Mouse (Mus musculus): ENCODE measurements around the gene Msh6.
A peak's percentile ranks its signal among the peaks of the same experiment; 100 is the strongest.
"Not testable (repeated sequence)": the region's sequence is repeated elsewhere in the genome, so short reads cannot be mapped to it uniquely, and the experiment has no call there.

Gene Msh6

DNA sequence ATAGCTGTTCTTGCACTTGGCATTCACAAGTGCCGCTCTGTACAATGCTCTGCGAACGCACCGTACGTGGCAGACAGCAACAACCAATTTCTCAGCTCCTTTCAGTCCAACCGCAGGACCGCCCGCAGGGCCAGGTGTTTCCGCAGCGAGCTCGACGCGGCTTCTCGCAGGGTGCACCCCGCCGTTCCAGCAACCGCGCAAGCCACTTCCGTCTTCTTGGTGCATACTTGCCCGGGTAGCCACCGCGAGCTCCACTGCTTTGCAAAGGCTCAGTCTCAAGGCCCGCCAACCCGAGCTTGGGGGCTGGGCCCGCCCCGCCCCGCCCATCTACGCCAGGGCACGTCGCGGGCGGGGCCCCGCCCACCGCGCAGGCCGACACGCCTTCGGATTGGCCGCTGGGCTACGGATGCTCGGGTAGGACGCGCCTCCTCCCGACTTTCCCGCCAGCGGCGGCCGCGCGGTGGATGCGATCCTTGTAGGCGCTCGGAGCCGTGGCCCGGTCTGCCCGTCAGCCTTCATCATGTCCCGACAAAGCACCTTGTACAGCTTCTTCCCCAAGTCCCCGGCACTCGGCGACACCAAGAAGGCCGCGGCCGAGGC lies at the start of gene Msh6:
Msh6 (plus strand) TSS at position 434 of the 600 bp plus-strand sequence.
- DNase-seq (ENCODE audit: extremely low read depth, low read depth) = peak; percentile 92

GRCm38 (mm10) chr17:87934326-87934725 lies 40.5 kb upstream of the Msh6 start:
- no peak for DNase-seq (ENCODE audit: extremely low read depth, low read depth)

- DNase-seq (ENCODE audit: extremely low read depth, low read depth) = no peak
Measured at GRCm38 (mm10) chr17:87934736-87935135, 40.1 kb upstream of the Msh6 start.

DNA sequence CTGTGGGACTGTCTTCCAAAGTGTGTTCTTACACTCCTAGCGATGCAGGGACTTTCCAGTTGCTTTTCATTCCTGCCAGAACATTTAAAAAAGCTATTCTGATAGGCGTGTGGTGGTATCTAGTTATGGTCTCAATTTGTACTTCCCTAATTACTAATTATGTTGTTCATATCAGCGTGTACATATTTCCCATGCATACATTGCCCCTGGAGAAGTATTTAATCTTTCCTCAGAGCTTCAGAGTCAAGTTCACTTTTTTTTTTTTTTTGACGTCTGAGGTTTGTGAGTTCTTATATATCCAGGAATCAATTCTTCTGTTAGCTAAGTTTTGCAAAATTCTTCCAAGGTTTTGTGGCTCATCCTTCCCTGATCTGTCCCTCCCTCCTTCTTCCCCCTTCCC lies 38.7 kb upstream of the Msh6 start:
- peak; percentile 39 for DNase-seq (ENCODE audit: extremely low read depth, low read depth)

- peak; percentile 54 for DNase-seq (ENCODE audit: extremely low read depth, low read depth)
Measured at GRCm38 (mm10) chr17:87948965-87949584, 25.8 kb upstream of the Msh6 start.

GRCm38 (mm10) chr17:87954618-87955124 lies 20.2 kb upstream of the Msh6 start:
- DNase-seq (ENCODE audit: extremely low read depth, low read depth) = not testable (repeated sequence)

GRCm38 (mm10) chr17:87957096-87957840 lies 17.6 kb upstream of the Msh6 start:
- no peak for DNase-seq (ENCODE audit: extremely low read depth, low read depth)

GRCm38 (mm10) chr17:87958283-87958682 lies 16.6 kb upstream of the Msh6 start:
- no peak for DNase-seq (ENCODE audit: extremely low read depth, low read depth)

DNA sequence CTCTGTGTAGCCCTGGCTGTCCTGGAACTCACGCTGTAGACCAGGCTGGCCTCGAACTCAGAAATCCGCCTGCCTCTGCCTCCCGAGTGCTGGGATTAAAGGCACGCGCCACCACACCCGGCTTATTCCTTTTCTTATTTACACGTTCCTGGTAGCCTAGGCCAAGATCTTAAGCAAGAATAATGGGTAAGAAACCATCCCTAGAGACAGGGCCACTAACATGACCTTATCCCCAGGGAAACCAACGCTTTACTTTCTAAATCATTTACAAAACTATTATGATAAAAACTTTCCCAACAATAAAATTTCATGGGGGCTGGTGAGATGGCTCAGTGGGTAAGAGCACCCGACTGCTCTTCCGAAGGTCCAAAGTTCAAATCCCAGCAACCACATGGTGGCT lies 15.5 kb upstream of the Msh6 start:
- DNase-seq (ENCODE audit: extremely low read depth, low read depth) = not testable (repeated sequence)

DNA sequence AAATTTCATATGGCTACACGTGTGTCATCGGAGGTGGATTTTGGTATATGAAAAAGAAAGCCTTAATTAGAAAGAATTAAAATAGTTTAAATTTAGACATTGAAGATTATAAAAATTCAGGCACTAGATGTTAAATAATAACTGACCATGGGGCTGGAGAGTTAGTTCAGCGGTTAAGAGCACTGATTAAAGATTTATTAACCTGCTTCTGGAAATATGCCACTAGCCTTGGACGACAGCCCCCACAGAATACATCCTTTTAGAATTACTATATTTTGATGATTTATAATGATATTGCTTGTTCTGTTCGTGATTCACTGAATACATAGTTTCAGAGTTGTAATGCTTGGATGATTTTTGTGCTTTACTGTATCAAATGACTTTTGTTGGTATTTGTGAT lies 14.9 kb upstream of the Msh6 start:
- DNase-seq (ENCODE audit: extremely low read depth, low read depth) = not testable (repeated sequence)

GRCm38 (mm10) chr17:87963081-87964075 lies 11.5 kb upstream of the Msh6 start:
- no peak for DNase-seq (ENCODE audit: extremely low read depth, low read depth)

GRCm38 (mm10) chr17:87968483-87968926 lies 6.4 kb upstream of the Msh6 start:
- not testable (repeated sequence) for DNase-seq (ENCODE audit: extremely low read depth, low read depth)

- not testable (repeated sequence) for DNase-seq (ENCODE audit: extremely low read depth, low read depth)
Measured at GRCm38 (mm10) chr17:87971696-87972591, 2.9 kb upstream of the Msh6 start.

DNA sequence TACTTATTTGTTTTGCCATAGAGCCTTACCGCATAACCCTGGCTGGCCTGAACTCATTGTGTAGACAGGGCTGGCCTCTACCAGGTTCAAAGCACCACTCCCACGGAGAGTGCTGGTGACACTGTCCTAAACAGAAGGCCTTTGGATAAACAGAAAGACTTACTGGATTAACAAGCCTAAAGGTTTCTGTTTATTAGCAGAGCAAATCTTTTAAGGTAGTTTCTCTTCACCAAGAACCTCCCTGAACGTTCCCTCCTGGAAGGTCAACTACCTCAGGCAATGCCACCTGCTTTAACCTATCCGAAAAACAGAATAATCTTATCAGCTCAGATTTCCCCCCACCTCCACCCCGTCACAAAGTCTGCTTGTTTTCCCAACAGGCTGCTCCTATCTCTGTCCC lies 2.0 kb upstream of the Msh6 start:
- no peak for DNase-seq (ENCODE audit: extremely low read depth, low read depth)

GRCm38 (mm10) chr17:87973261-87974167 lies 1.3 kb upstream of the Msh6 start:
- DNase-seq (ENCODE audit: extremely low read depth, low read depth) = no peak

GRCm38 (mm10) chr17:87975229-87975853 lies 479 bp downstream of the Msh6 start:
- DNase-seq (ENCODE audit: extremely low read depth, low read depth) = no peak

- no peak for DNase-seq (ENCODE audit: extremely low read depth, low read depth)
Measured at GRCm38 (mm10) chr17:87976154-87976806, 1.4 kb downstream of the Msh6 start.

DNA sequence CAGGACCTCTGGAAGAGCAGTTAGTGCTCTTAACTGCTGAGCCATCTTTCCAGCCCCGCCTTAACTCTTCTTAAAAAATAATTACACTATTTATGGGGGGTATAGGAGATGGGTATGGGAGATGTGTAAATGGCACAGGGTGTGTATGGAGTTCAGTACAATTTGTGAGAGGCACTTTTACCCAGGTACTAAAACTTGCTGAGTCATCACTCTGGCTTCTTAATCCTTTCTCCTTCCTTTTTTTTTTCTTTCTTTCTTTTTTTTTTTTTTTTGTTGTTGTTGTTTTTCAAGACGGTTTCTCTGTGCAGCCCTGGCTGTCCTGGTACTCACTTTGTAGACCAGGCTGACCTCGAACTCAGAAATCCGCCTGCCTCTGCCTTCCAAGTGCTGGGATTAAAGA lies 2.1 kb downstream of the Msh6 start:
- DNase-seq (ENCODE audit: extremely low read depth, low read depth) = not testable (repeated sequence)
